Mouse (Mus musculus): ENCODE results near the gene Ttll8. TPM values are rescaled to one million over a fixed set of nuclear protein-coding genes. Genes with fewer than 3 reads are reported as not detected.
A peak's percentile ranks its signal among the peaks of the same experiment; 100 is the strongest.

Ttll8 gene
- polyA plus RNA-seq, 1 experiment from 2014 or later, result not detected

- no peak overlapping the region for H3K4me2 ChIP-seq (ENCODE audit: low read length)
- DNase-seq (no peak), ATAC-seq (ENCODE audit: low FRiP score, low TSS enrichment) (no peak)
- H3K27ac ChIP-seq (replicated peaks; ENCODE audit: low read depth, low read length), result no peak overlapping the region
- H3K4me1 ChIP-seq (ENCODE audit: control insufficient read depth, insufficient read depth, low read length), result no peaks in the 10 kb centered on the region
- no peak overlapping the region for H3K4me3 ChIP-seq (replicated peaks; ENCODE audit: low read depth, low read length)
- no peak overlapping the region for H3K9ac ChIP-seq (replicated peaks; ENCODE audit: low read length)
- H3K9me3 ChIP-seq (ENCODE audit: control insufficient read depth, low read length), result no peaks in the 10 kb centered on the region
- no peaks in the 10 kb centered on the region for H3K27me3 ChIP-seq (ENCODE audit: control insufficient read depth, insufficient read depth, low read length)
- 85% methylated on average over 3 of the region's 3 CpGs for WGBS
- no peaks in the 10 kb centered on the region for H3K36me3 ChIP-seq (ENCODE audit: control insufficient read depth, insufficient read depth, low read length)
Measured at GRCm38 (mm10) chr15:88874061-88874460, 80.2 kb downstream of the Ttll8 start.

- no peaks in the 10 kb centered on the region for H3K9me3 ChIP-seq (ENCODE audit: control insufficient read depth, low read length)
- WGBS, result 80% methylated on average over 5 of the region's 5 CpGs
- DNase-seq, result no peak
- no peak overlapping the region for H3K27ac ChIP-seq (replicated peaks; ENCODE audit: low read depth, low read length)
- H3K36me3 ChIP-seq (ENCODE audit: control insufficient read depth, insufficient read depth, low read length), result peaks cover 15% of the 10 kb centered on the region
- H3K27me3 ChIP-seq (ENCODE audit: control insufficient read depth, insufficient read depth, low read length), result no peaks in the 10 kb centered on the region
- H3K9ac ChIP-seq (replicated peaks; ENCODE audit: low read length), result no peak overlapping the region
- H3K4me2 ChIP-seq (ENCODE audit: low read length), result no peak overlapping the region
- no peak for ATAC-seq (ENCODE audit: low FRiP score, low TSS enrichment)
- no peak overlapping the region for H3K4me3 ChIP-seq (replicated peaks; ENCODE audit: low read depth, low read length)
- H3K4me1 ChIP-seq (ENCODE audit: control insufficient read depth, insufficient read depth, low read length), result no peaks in the 10 kb centered on the region
Measured at GRCm38 (mm10) chr15:88870418-88871185, 83.6 kb downstream of the Ttll8 start.

DNA sequence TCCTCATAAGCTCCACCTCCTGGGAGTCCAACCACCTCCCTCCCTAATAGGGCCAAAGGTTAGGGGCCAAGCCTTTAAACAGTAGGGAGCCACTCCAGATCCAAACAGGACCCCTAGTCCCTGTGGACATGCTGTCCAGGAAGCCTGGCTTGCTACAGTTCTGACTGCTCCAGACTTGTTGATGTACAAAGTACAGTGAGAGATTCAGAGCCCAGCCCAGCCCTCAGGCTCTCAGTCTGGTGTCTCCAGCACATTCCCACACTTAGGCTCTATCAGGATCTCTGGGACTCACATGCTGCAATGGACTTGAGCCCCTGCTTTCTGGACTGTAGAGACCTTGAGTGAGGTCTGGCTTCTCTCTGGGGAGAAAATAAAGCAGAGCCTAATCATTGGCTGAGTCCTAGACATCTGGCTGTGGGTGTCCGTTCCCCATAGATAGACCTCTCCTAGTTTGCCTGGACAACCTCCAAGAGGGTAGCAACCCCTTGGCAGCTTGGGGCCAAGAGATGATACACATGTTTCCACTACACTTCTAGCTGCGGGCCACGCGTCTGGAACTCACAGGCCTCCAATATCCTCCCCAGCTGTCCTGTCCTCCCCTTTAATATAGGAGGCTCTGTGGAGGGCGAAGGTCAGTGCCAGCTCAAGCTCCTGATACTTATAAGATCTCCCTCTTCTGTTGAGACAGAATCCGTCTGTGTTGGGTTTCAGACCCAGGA lies 86.0 kb downstream of the Ttll8 start:
- no peaks in the 10 kb centered on the region for H3K9me3 ChIP-seq (ENCODE audit: control insufficient read depth, low read length)
- no peak overlapping the region for H3K4me2 ChIP-seq (ENCODE audit: low read length)
- ATAC-seq (ENCODE audit: low FRiP score, low TSS enrichment) (no peak), DNase-seq (no peak)
- H3K27me3 ChIP-seq (ENCODE audit: control insufficient read depth, insufficient read depth, low read length), result no peaks in the 10 kb centered on the region
- WGBS, result 93% methylated on average over 6 of the region's 6 CpGs
- H3K9ac ChIP-seq (replicated peaks; ENCODE audit: low read length), result no peak overlapping the region
- peaks cover 12% of the 10 kb centered on the region for H3K4me1 ChIP-seq (ENCODE audit: control insufficient read depth, insufficient read depth, low read length)
- H3K27ac ChIP-seq (replicated peaks; ENCODE audit: low read depth, low read length), result no peak overlapping the region
- peaks cover 29% of the 10 kb centered on the region for H3K36me3 ChIP-seq (ENCODE audit: control insufficient read depth, insufficient read depth, low read length)
- no peak overlapping the region for H3K4me3 ChIP-seq (replicated peaks; ENCODE audit: low read depth, low read length)

DNA sequence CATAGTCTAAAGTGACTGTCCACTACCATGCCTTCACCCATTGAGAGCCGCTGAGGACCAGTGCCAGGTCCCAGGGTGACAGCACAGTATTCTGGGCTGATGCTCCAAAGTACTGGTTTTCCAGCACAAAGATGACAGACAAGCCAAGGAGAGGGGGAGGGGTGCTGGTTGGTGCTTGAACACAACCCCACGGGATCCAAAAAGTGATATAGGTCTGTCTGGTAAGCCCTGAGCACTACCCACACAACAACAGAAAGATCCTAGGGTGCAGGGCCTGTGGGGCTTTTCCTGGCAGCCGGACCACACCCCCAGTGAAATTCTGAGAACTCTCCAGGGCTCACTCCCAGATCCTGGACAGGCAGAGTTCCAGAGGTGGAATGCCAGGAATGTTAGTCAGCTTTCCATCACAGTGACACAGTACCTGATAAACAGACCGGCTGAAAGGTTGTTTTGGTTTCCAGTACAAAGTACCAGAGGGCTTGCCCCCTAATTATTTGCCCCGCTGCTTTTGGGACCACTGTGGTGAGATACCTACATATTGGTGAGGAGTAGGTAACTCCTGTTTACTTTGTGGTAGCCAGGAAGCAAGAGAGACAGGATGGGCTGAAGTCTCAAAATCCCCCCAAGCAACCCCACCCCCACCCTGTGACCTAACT lies 86.7 kb downstream of the Ttll8 start:
- DNase-seq (no peak), ATAC-seq (ENCODE audit: low FRiP score, low TSS enrichment) (no peak)
- Histone ChIP-seq H3K9ac (replicated peaks; ENCODE audit: low read length) (no peak overlapping the region), H3K27ac (replicated peaks; ENCODE audit: low read depth, low read length) (no peak overlapping the region), H3K27me3 (ENCODE audit: control insufficient read depth, insufficient read depth, low read length) (no peaks in the 10 kb centered on the region), H3K4me3 (replicated peaks; ENCODE audit: low read depth, low read length) (no peak overlapping the region), H3K4me1 (ENCODE audit: control insufficient read depth, insufficient read depth, low read length) (peaks cover 12% of the 10 kb centered on the region), H3K4me2 (ENCODE audit: low read length) (no peak overlapping the region), H3K36me3 (ENCODE audit: control insufficient read depth, insufficient read depth, low read length) (peaks cover 29% of the 10 kb centered on the region), H3K9me3 (ENCODE audit: control insufficient read depth, low read length) (no peaks in the 10 kb centered on the region)
- 51% methylated on average over 5 of the region's 5 CpGs for WGBS

DNA sequence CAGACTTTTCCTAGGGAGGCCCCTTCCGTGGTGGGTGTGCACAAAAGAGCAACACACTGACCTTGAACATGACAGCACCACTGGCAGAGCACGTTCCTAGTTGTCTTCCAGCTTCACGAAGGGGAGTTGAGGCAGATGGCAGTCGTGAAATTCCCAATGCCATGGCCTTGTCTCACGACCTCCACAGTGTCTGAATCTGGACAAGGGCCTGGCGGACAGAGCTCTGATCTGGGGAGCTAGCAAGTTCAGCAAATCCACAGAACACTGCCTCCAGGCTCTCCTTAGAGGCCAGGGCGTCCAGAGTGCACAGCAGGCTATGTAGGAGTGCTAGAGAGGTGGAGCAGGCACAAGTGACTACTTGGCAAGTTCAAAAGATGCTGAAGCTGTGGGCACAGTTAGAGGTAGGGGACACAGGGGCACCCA lies 87.3 kb downstream of the Ttll8 start:
- 64% methylated on average over 7 of the region's 7 CpGs for WGBS
- no peaks in the 10 kb centered on the region for H3K9me3 ChIP-seq (ENCODE audit: control insufficient read depth, low read length)
- H3K9ac ChIP-seq (replicated peaks; ENCODE audit: low read length), result no peak overlapping the region
- peaks cover 12% of the 10 kb centered on the region for H3K4me1 ChIP-seq (ENCODE audit: control insufficient read depth, insufficient read depth, low read length)
- H3K27ac ChIP-seq (replicated peaks; ENCODE audit: low read depth, low read length), result no peak overlapping the region
- H3K36me3 ChIP-seq (ENCODE audit: control insufficient read depth, insufficient read depth, low read length), result peaks cover 29% of the 10 kb centered on the region
- no peaks in the 10 kb centered on the region for H3K27me3 ChIP-seq (ENCODE audit: control insufficient read depth, insufficient read depth, low read length)
- no peak overlapping the region for H3K4me2 ChIP-seq (ENCODE audit: low read length)
- no peak overlapping the region for H3K4me3 ChIP-seq (replicated peaks; ENCODE audit: low read depth, low read length)
- no peak for ATAC-seq (ENCODE audit: low FRiP score, low TSS enrichment)
- DNase-seq, result no peak

GRCm38 (mm10) chr15:88865888-88866695 lies 88.1 kb downstream of the Ttll8 start:
- Histone ChIP-seq H3K36me3 (ENCODE audit: control insufficient read depth, insufficient read depth, low read length) (peaks cover 29% of the 10 kb centered on the region), H3K27ac (replicated peaks; ENCODE audit: low read depth, low read length) (no peak overlapping the region), H3K4me1 (ENCODE audit: control insufficient read depth, insufficient read depth, low read length) (peaks cover 17% of the 10 kb centered on the region), H3K9me3 (ENCODE audit: control insufficient read depth, low read length) (no peaks in the 10 kb centered on the region), H3K27me3 (ENCODE audit: control insufficient read depth, insufficient read depth, low read length) (no peaks in the 10 kb centered on the region), H3K4me2 (ENCODE audit: low read length) (no peak overlapping the region), H3K9ac (replicated peaks; ENCODE audit: low read length) (no peak overlapping the region), H3K4me3 (replicated peaks; ENCODE audit: low read depth, low read length) (no peak overlapping the region)
- 87% methylated on average over 4 of the region's 4 CpGs for WGBS
- ATAC-seq (ENCODE audit: low FRiP score, low TSS enrichment) (no peak), DNase-seq (no peak)

GRCm38 (mm10) chr15:88865061-88865460 lies 89.2 kb downstream of the Ttll8 start:
- H3K9me3 ChIP-seq (ENCODE audit: control insufficient read depth, low read length), result no peaks in the 10 kb centered on the region
- peaks cover 17% of the 10 kb centered on the region for H3K4me1 ChIP-seq (ENCODE audit: control insufficient read depth, insufficient read depth, low read length)
- no peak overlapping the region for H3K27ac ChIP-seq (replicated peaks; ENCODE audit: low read depth, low read length)
- H3K9ac ChIP-seq (replicated peaks; ENCODE audit: low read length), result no peak overlapping the region
- H3K36me3 ChIP-seq (ENCODE audit: control insufficient read depth, insufficient read depth, low read length), result peaks cover 29% of the 10 kb centered on the region
- no peak for ATAC-seq (ENCODE audit: low FRiP score, low TSS enrichment)
- WGBS, result 94% methylated on average over 14 of the region's 14 CpGs
- no peaks in the 10 kb centered on the region for H3K27me3 ChIP-seq (ENCODE audit: control insufficient read depth, insufficient read depth, low read length)
- peak overlapping the region; percentile 95; the same call in 1 of the 2 replicates for H3K4me3 ChIP-seq (replicated peaks; ENCODE audit: low read depth, low read length)
- DNase-seq, result no peak
- H3K4me2 ChIP-seq (ENCODE audit: low read length), result peak overlapping the region; percentile 87

- 36% methylated on average over 22 of the region's 22 CpGs for WGBS
- no peak for DNase-seq
- ATAC-seq (ENCODE audit: low FRiP score, low TSS enrichment), result peak; percentile 3; the same call in 1 of the 2 replicates
Measured at GRCm38 (mm10) chr15:88864270-88865030, 89.8 kb downstream of the Ttll8 start.

More at GRCm38 (mm10) chr15:88864270-88865030, 89.8 kb downstream of the Ttll8 start:
- peaks cover 29% of the 10 kb centered on the region for H3K36me3 ChIP-seq (ENCODE audit: control insufficient read depth, insufficient read depth, low read length)
- H3K9me3 ChIP-seq (ENCODE audit: control insufficient read depth, low read length), result no peaks in the 10 kb centered on the region
- H3K27me3 ChIP-seq (ENCODE audit: control insufficient read depth, insufficient read depth, low read length), result no peaks in the 10 kb centered on the region
- peak overlapping the region; percentile 95 for H3K4me3 ChIP-seq (replicated peaks; ENCODE audit: low read depth, low read length)
- peaks cover 17% of the 10 kb centered on the region for H3K4me1 ChIP-seq (ENCODE audit: control insufficient read depth, insufficient read depth, low read length)
- peak overlapping the region; percentile 87 for H3K4me2 ChIP-seq (ENCODE audit: low read length)
- peak overlapping the region; percentile 84 for H3K9ac ChIP-seq (replicated peaks; ENCODE audit: low read length)
- H3K27ac ChIP-seq (replicated peaks; ENCODE audit: low read depth, low read length), result peak overlapping the region; percentile 98
